Mouse (Mus musculus) stomach, postnatal 0 days (tissue): ENCODE measurements around the gene Scube1.

Source experiments
- CTCF ChIP-seq: IDR thresholded peaks from 2 replicates; pipeline ENCODE4 v1.5.1; 2016; ENCODE audit warnings: antibody characterized with exemption, low read depth, mild to moderate bottlenecking, moderate library complexity
- EP300 ChIP-seq: optimal IDR thresholded peaks from 2 replicates; pipeline ENCODE3; 2016; ENCODE audit warnings: antibody characterized with exemption

DNA sequence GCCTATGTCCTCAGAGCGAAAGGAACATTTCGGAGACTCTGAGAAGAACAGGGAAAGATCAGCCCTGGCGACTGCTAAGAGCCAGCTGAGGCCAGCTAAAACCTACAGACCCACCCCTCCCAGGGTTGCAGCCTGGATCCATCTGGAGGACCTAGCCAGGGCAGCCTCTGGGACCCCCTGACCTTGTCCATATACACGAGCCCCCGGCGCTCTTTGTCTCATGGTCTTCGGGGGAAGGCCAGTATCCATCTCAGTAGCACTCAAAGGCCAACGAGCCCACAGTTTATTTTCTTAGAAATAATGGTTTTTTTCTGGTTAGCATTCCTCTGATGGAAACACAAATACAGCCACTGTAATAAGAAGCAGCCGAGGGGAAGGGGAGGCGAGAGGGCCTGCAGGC is 12.0 kb downstream of the Scube1 start:
- no peak for TF ChIP-seq CTCF
- no peak for TF ChIP-seq EP300
